Mouse (Mus musculus) embryonic facial prominence, embryonic 12.5 days (tissue): ENCODE data around the gene Apbb2. TPM values are rescaled to one million over a fixed set of nuclear protein-coding genes. Genes with fewer than 3 reads are reported as not detected.
A peak's percentile ranks its signal among the peaks of the same experiment; 100 is the strongest.

Experiments used
- ATAC-seq: fragments of 200-750 bp; cut with Nextera tagmentation; 2 replicates; pipeline ENCODE4 v1.8.0; 2017; ENCODE audit not compliant: insufficient number of reproducible peaks, insufficient read depth, low FRiP score, low TSS enrichment
- H3K27ac ChIP-seq: fragments of 300-500 bp; sonication (generic); 2 replicates; pipeline ENCODE4 v1.5.1; 2016; ENCODE audit warnings: mild to moderate bottlenecking
- H3K27me3 ChIP-seq: fragments of 300-500 bp; sonication (generic); 2 replicates; pipeline ENCODE4 v1.6.1; 2016; ENCODE audit warnings: mild to moderate bottlenecking, moderate library complexity
- H3K36me3 ChIP-seq: fragments of 300-500 bp; sonication (generic); 2 replicates; pipeline ENCODE4 v1.6.1; 2016; ENCODE audit warnings: mild to moderate bottlenecking
- H3K4me1 ChIP-seq: fragments of 300-500 bp; sonication (generic); 2 replicates; pipeline ENCODE4 v1.6.1; 2016
- H3K4me2 ChIP-seq: fragments of 300-500 bp; sonication (generic); replicated peaks from 2 replicates; pipeline ENCODE4 v1.6.1; 2016; ENCODE audit warnings: mild to moderate bottlenecking, moderate library complexity
- H3K4me3 ChIP-seq: fragments of 300-500 bp; sonication (generic); 2 replicates; pipeline ENCODE4 v1.5.1; 2016; ENCODE audit warnings: mild to moderate bottlenecking
- H3K9ac ChIP-seq: fragments of 300-500 bp; sonication (generic); 2 replicates; pipeline ENCODE4 v1.6.1; 2016; ENCODE audit warnings: mild to moderate bottlenecking, moderate library complexity
- H3K9me3 ChIP-seq: fragments of 300-500 bp; sonication (generic); 2 replicates; pipeline ENCODE4 v1.6.1; 2016; ENCODE audit warnings: mild to moderate bottlenecking, moderate library complexity
- WGBS: fragments of 180-500 bp; shearing (Covaris S2); methylation state at CpG from one replicate; pipeline ENCODE4 v1.1.7; 2016; 5-methylcytosine and 5-hydroxymethylcytosine counted together
- polyA plus RNA-seq: library from polyadenylated mRNA; unstranded; fragments of >200 nt; fragmentation: Nextera tagmentation; extraction: Ambion mirVana; gene quantifications from 2 replicates; pipeline ENCODE4 v1.2.1, GENCODE M21; 2016

Apbb2 gene
- polyA plus RNA-seq, 1 experiment from 2014 or later = 53.2 TPM

GRCm38 (mm10) chr5:66344182-66344581, 274.4 kb downstream of the Apbb2 start:
- no peaks in the 10 kb centered on the region for H3K36me3 ChIP-seq
- H3K4me3 ChIP-seq = no peak overlapping the region
- H3K4me2 ChIP-seq = no peak overlapping the region
- ATAC-seq = no peak
- H3K27ac ChIP-seq = no peak overlapping the region
- H3K27me3 ChIP-seq = no peaks in the 10 kb centered on the region
- H3K9ac ChIP-seq = no peak overlapping the region
- H3K9me3 ChIP-seq = no peaks in the 10 kb centered on the region
- WGBS = 64% methylated on average over 2 of the region's 2 CpGs
- H3K4me1 ChIP-seq = no peaks in the 10 kb centered on the region; the same call in 1 of the 2 replicates

DNA sequence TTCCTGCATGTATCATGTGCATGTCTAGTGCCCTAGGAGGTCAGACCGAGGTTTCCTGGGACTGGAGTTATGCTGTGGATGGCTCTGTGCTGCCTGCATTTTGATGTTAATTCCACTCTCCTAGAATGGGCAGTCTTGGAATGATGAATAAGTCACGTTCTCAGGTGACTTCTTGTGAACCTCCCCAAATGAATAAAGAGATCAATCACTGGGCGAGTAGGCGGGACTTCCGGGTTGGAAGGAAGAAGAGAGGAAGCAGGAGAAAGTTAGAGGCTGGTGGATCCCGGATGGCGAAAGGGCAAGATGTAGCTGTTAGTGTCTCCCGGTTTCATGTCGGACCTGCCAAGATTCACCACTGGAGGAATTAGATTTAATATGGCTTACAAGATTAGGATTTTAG, 276.3 kb downstream of the Apbb2 start:
- H3K36me3 ChIP-seq = no peaks in the 10 kb centered on the region
- ATAC-seq = no peak
- 73% methylated on average over 9 of the region's 9 CpGs for WGBS
- H3K4me2 ChIP-seq = no peak overlapping the region
- H3K4me1 ChIP-seq = peaks cover 8% of the 10 kb centered on the region
- 0 out of 2 replicates have a peak, but pooled peaks cover 4% of the 10 kb centered on the region for H3K27me3 ChIP-seq
- no peak overlapping the region for H3K27ac ChIP-seq
- no peak overlapping the region for H3K4me3 ChIP-seq
- H3K9ac ChIP-seq = no peak overlapping the region
- H3K9me3 ChIP-seq = no peaks in the 10 kb centered on the region

DNA sequence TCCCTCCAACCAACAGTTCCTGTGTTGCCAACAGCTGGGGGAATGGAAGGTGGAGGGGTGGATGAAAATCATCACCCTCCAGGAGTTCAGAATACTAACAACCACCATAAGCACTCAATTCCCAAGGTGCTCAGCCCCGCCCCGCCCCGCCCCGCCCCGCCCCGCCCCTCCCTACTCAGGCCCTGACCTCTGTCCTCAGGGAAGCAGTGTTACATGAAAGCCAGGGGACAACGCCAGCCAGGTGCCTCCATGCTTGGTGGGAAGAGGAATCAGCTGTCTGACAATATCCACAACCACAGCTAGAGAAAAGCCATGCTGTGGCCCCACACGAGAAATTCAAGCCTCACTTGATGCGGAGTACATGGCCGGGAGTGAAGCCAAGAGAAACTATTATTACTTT, 276.7 kb downstream of the Apbb2 start:
- Histone ChIP-seq H3K36me3 (no peaks in the 10 kb centered on the region), H3K4me1 (peaks cover 12% of the 10 kb centered on the region), H3K27ac (no peak overlapping the region), H3K9ac (no peak overlapping the region), H3K9me3 (no peaks in the 10 kb centered on the region), H3K4me3 (no peak overlapping the region), H3K27me3 (0 out of 2 replicates have a peak, but pooled peaks cover 4% of the 10 kb centered on the region), H3K4me2 (no peak overlapping the region)
- 47% methylated on average over 10 of the region's 10 CpGs for WGBS
- ATAC-seq = no peak

- no peak overlapping the region for H3K9ac ChIP-seq
- 66% methylated on average over 17 of the region's 17 CpGs for WGBS
- ATAC-seq = peak; percentile 37; the same call in 1 of the 2 replicates
These were observed 278.1 kb downstream of the Apbb2 start for GRCm38 (mm10) chr5:66340356-66341102.

DNA sequence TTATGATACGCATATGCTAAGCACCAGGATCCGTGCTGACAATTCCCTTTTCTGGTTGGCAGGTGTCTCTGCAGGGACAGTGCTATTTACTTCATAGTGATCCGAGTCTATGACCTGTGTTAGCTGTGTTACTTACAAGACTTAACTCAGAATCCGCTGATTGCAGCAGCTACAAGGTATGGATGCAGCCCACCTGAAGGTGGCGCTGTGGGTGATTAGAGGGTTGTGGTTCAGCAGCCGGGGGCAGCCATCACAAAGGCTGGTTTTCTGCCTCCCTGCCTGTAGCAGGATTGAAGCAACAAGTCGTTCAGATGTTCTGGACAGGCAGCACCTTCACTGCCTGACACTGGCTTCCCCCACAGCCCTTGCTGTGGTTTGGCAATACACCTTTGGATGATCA, 280.0 kb downstream of the Apbb2 start:
- no peak for ATAC-seq
- 0 out of 2 replicates have a peak, but pooled peaks cover 4% of the 10 kb centered on the region for H3K27me3 ChIP-seq
- H3K4me2 ChIP-seq = no peak overlapping the region
- no peak overlapping the region for H3K4me3 ChIP-seq
- peaks cover 12% of the 10 kb centered on the region for H3K4me1 ChIP-seq
- H3K9me3 ChIP-seq = no peaks in the 10 kb centered on the region
- no peak overlapping the region for H3K9ac ChIP-seq
- H3K36me3 ChIP-seq = no peaks in the 10 kb centered on the region
- no peak overlapping the region for H3K27ac ChIP-seq
- 30% methylated on average over 7 of the region's 7 CpGs for WGBS

More at GRCm38 (mm10) chr5:66340356-66341102, 278.1 kb downstream of the Apbb2 start:
- H3K4me2 ChIP-seq = no peak overlapping the region
- H3K4me1 ChIP-seq = peaks cover 12% of the 10 kb centered on the region
- no peaks in the 10 kb centered on the region for H3K36me3 ChIP-seq
- no peaks in the 10 kb centered on the region for H3K9me3 ChIP-seq
- H3K4me3 ChIP-seq = no peak overlapping the region
- no peak overlapping the region for H3K27ac ChIP-seq
- H3K27me3 ChIP-seq = 0 out of 2 replicates have a peak, but pooled peaks cover 4% of the 10 kb centered on the region

GRCm38 (mm10) chr5:66337969-66338345, 280.6 kb downstream of the Apbb2 start:
- no peaks in the 10 kb centered on the region for H3K36me3 ChIP-seq
- 37% methylated on average over 6 of the region's 6 CpGs for WGBS
- no peaks in the 10 kb centered on the region for H3K9me3 ChIP-seq
- H3K4me1 ChIP-seq = peaks cover 12% of the 10 kb centered on the region
- H3K9ac ChIP-seq = peak overlapping the region; percentile 37
- H3K4me3 ChIP-seq = peak overlapping the region; percentile 44
- H3K27ac ChIP-seq = no peak overlapping the region
- H3K27me3 ChIP-seq = 0 out of 2 replicates have a peak, but pooled peaks cover 4% of the 10 kb centered on the region
- ATAC-seq = peak; percentile 14; the same call in 1 of the 2 replicates
- H3K4me2 ChIP-seq = peak overlapping the region; percentile 94

- no peaks in the 10 kb centered on the region for H3K9me3 ChIP-seq
- peak overlapping the region; percentile 44 for H3K4me3 ChIP-seq
- peak overlapping the region; percentile 37 for H3K9ac ChIP-seq
- H3K4me2 ChIP-seq = peak overlapping the region; percentile 94
- 0 out of 2 replicates have a peak, but pooled peaks cover 4% of the 10 kb centered on the region for H3K27me3 ChIP-seq
- WGBS = 5% methylated on average over 38 of the region's 38 CpGs
- no peaks in the 10 kb centered on the region for H3K36me3 ChIP-seq
- peak; percentile 57; the same call in 1 of the 2 replicates for ATAC-seq
- no peak overlapping the region for H3K27ac ChIP-seq
- H3K4me1 ChIP-seq = peaks cover 12% of the 10 kb centered on the region
These were observed 281.3 kb downstream of the Apbb2 start for GRCm38 (mm10) chr5:66337025-66337968.

- H3K27me3 ChIP-seq = no peaks in the 10 kb centered on the region
- WGBS = 86% methylated on average over 6 of the region's 6 CpGs
- no peak overlapping the region for H3K9ac ChIP-seq
- no peaks in the 10 kb centered on the region for H3K4me1 ChIP-seq
- H3K27ac ChIP-seq = no peak overlapping the region
- no peak overlapping the region for H3K4me3 ChIP-seq
- H3K9me3 ChIP-seq = no peaks in the 10 kb centered on the region
- H3K36me3 ChIP-seq = no peaks in the 10 kb centered on the region
- no peak overlapping the region for H3K4me2 ChIP-seq
- ATAC-seq = no peak
These were observed 287.8 kb downstream of the Apbb2 start for GRCm38 (mm10) chr5:66330806-66331205.

- no peaks in the 10 kb centered on the region for H3K4me1 ChIP-seq
- H3K27ac ChIP-seq = no peak overlapping the region
- no peak overlapping the region for H3K4me3 ChIP-seq
- 80% methylated on average over 7 of the region's 7 CpGs for WGBS
- H3K4me2 ChIP-seq = no peak overlapping the region
- no peaks in the 10 kb centered on the region for H3K27me3 ChIP-seq
- ATAC-seq = no peak
- H3K9me3 ChIP-seq = no peaks in the 10 kb centered on the region
- no peaks in the 10 kb centered on the region for H3K36me3 ChIP-seq
- H3K9ac ChIP-seq = no peak overlapping the region
These were observed 289.8 kb downstream of the Apbb2 start for GRCm38 (mm10) chr5:66328766-66329165.

GRCm38 (mm10) chr5:66327949-66328726, 290.4 kb downstream of the Apbb2 start:
- Histone ChIP-seq H3K4me1 (no peaks in the 10 kb centered on the region), H3K4me2 (no peak overlapping the region), H3K4me3 (no peak overlapping the region), H3K27ac (no peak overlapping the region), H3K36me3 (no peaks in the 10 kb centered on the region), H3K9me3 (no peaks in the 10 kb centered on the region), H3K27me3 (no peaks in the 10 kb centered on the region), H3K9ac (no peak overlapping the region)
- 46% methylated on average over 19 of the region's 19 CpGs for WGBS
- no peak for ATAC-seq

- H3K9me3 ChIP-seq = no peaks in the 10 kb centered on the region
- H3K9ac ChIP-seq = no peak overlapping the region
- no peak for ATAC-seq
- no peaks in the 10 kb centered on the region for H3K27me3 ChIP-seq
- 81% methylated on average over 7 of the region's 7 CpGs for WGBS
- H3K27ac ChIP-seq = no peak overlapping the region
- H3K4me1 ChIP-seq = 0 out of 2 replicates have a peak, but pooled peaks cover 3% of the 10 kb centered on the region
- no peaks in the 10 kb centered on the region for H3K36me3 ChIP-seq
- no peak overlapping the region for H3K4me3 ChIP-seq
- no peak overlapping the region for H3K4me2 ChIP-seq
These were observed 292.2 kb downstream of the Apbb2 start for GRCm38 (mm10) chr5:66326395-66326794.
